Mouse (Mus musculus) kidney, postnatal 0 days (tissue): ENCODE results near the gene Dlgap1. TPM values are rescaled to one million over a fixed set of nuclear protein-coding genes. Genes with fewer than 3 reads are reported as not detected.

Experiments used
- ATAC-seq: fragments of 200-750 bp; cut with Nextera tagmentation; replicated peaks from 2 replicates; pipeline ENCODE4 v1.8.0; 2017; ENCODE audit warnings: low read depth, moderate number of reproducible peaks, moderate TSS enrichment, moderate library complexity; ENCODE audit not compliant: low FRiP score
- DNase-seq: peaks from one replicate; pipeline ENCODE4 v3.0.0-alpha.2; 2016; ENCODE audit warnings: low spot score
- H3K27ac ChIP-seq: fragments of 300-500 bp; sonication (generic); 2 replicates; pipeline ENCODE4 v1.5.1; 2014; ENCODE audit warnings: mild to moderate bottlenecking
- H3K27me3 ChIP-seq: fragments of 300-500 bp; sonication (generic); 2 replicates; pipeline ENCODE4 v1.6.1; 2014; ENCODE audit warnings: low read length, mixed read lengths; ENCODE audit not compliant: insufficient read depth
- H3K36me3 ChIP-seq: fragments of 300-500 bp; sonication (generic); 2 replicates; pipeline ENCODE4 v1.6.1; 2014; ENCODE audit warnings: low read length, mixed read lengths; ENCODE audit not compliant: insufficient read depth
- H3K4me1 ChIP-seq: fragments of 300-500 bp; sonication (generic); replicated peaks from 2 replicates; pipeline ENCODE4 v1.6.1; 2014; ENCODE audit warnings: antibody characterized with exemption, low read length, mixed read lengths; ENCODE audit not compliant: insufficient read depth
- H3K4me2 ChIP-seq: fragments of 300-500 bp; sonication (generic); 2 replicates; pipeline ENCODE4 v1.6.1; 2014; ENCODE audit warnings: mild to moderate bottlenecking, low read length, moderate library complexity, mixed read lengths
- H3K4me3 ChIP-seq: fragments of 300-500 bp; sonication (generic); replicated peaks from 2 replicates; pipeline ENCODE4 v1.5.1; 2014; ENCODE audit warnings: low read depth, low read length
- H3K9ac ChIP-seq: fragments of 300-500 bp; sonication (generic); 2 replicates; pipeline ENCODE4 v1.6.1; 2014; ENCODE audit warnings: low read depth, low read length
- H3K9me3 ChIP-seq: fragments of 300-500 bp; sonication (generic); replicated peaks from 2 replicates; pipeline ENCODE4 v1.6.1; 2016; ENCODE audit warnings: low read length, inconsistent platforms, mixed read lengths
- CTCF ChIP-seq: IDR thresholded peaks from 2 replicates; pipeline ENCODE4 v1.5.1; 2016; ENCODE audit warnings: antibody characterized with exemption, low read depth, mild to moderate bottlenecking, moderate library complexity
- WGBS: fragments of 180-500 bp; shearing (Covaris S2); extraction: QIAGEN DNeasy Blood & Tissue Kit; methylation state at CpG from one replicate; pipeline ENCODE4 v1.1.7; 2014; 5-methylcytosine and 5-hydroxymethylcytosine counted together
- polyA plus RNA-seq: library from polyadenylated mRNA; unstranded; fragments of >200 nt; fragmentation: Nextera tagmentation; extraction: Ambion mirVana; gene quantifications from 2 replicates; pipeline ENCODE4 v1.2.1, GENCODE M21; 2015

Gene Dlgap1
- polyA plus RNA-seq, 1 experiment from 2014 or later, result 3.6 TPM

GRCm38 (mm10) chr17:70838031-70838430 lies 869.2 kb downstream of the Dlgap1 start:
- no peak overlapping the region for H3K4me3 ChIP-seq
- no peak for DNase-seq
- WGBS, result 78% methylated on average over 7 of the region's 7 CpGs

GRCm38 (mm10) chr17:70838533-70838932 lies 869.7 kb downstream of the Dlgap1 start:
- WGBS, result 58% methylated on average over 5 of the region's 5 CpGs
- Histone ChIP-seq H3K4me2 (no peak overlapping the region), H3K4me1 (0 out of 2 replicates have a peak, but pooled peaks cover 6% of the 10 kb centered on the region), H3K27me3 (no peaks in the 10 kb centered on the region), H3K27ac (no peak overlapping the region), H3K9ac (no peak overlapping the region), H3K9me3 (no peaks in the 10 kb centered on the region), H3K36me3 (peaks cover 19% of the 10 kb centered on the region), H3K4me3 (no peak overlapping the region)
- TF ChIP-seq CTCF, result no peak
- no peak for ATAC-seq
- no peak for DNase-seq

More at GRCm38 (mm10) chr17:70838031-70838430, 869.2 kb downstream of the Dlgap1 start:
- no peak overlapping the region for H3K9ac ChIP-seq
- H3K36me3 ChIP-seq, result peaks cover 17% of the 10 kb centered on the region
- H3K27me3 ChIP-seq, result no peaks in the 10 kb centered on the region
- H3K4me2 ChIP-seq, result no peak overlapping the region
- H3K9me3 ChIP-seq, result no peaks in the 10 kb centered on the region
- no peak overlapping the region for H3K27ac ChIP-seq
- no peak for ATAC-seq
- H3K4me1 ChIP-seq, result 0 out of 2 replicates have a peak, but pooled peaks cover 6% of the 10 kb centered on the region
- TF ChIP-seq CTCF, result no peak

GRCm38 (mm10) chr17:70843252-70843651 lies 874.4 kb downstream of the Dlgap1 start:
- DNase-seq (no peak), ATAC-seq (no peak)
- H3K36me3 ChIP-seq, result peaks cover 35% of the 10 kb centered on the region
- H3K4me3 ChIP-seq, result no peak overlapping the region
- no peak overlapping the region for H3K27ac ChIP-seq
- no peaks in the 10 kb centered on the region for H3K27me3 ChIP-seq
- no peak overlapping the region for H3K9ac ChIP-seq
- H3K4me2 ChIP-seq, result no peak overlapping the region
- no peak for TF ChIP-seq CTCF
- peaks cover 19% of the 10 kb centered on the region for H3K4me1 ChIP-seq
- 48% methylated on average over 4 of the region's 4 CpGs for WGBS
- H3K9me3 ChIP-seq, result no peaks in the 10 kb centered on the region

DNA sequence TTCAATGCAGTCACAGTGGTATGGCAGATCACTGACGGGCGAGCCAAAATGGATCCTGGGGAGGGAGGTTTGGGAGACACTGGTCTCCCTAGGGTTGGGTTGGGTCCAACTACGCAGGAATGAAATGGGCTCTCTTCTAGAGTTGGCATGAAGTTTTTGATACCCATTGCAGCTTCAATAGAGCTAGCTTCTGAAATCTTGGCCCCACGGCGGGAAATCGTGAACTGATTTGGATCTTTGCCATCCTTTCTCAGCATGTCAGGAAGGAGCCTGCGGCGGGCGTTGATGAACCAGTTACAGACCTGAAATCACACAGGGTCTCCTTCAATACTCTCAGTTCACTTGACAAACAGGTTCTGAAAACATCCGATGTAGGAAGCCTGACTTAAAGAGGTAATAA lies 876.1 kb downstream of the Dlgap1 start:
- no peak overlapping the region for H3K4me3 ChIP-seq
- no peaks in the 10 kb centered on the region for H3K9me3 ChIP-seq
- H3K4me2 ChIP-seq, result no peak overlapping the region
- no peak for TF ChIP-seq CTCF
- no peak for ATAC-seq
- WGBS, result 53% methylated on average over 10 of the region's 10 CpGs
- peaks cover 19% of the 10 kb centered on the region for H3K4me1 ChIP-seq
- peaks cover 35% of the 10 kb centered on the region for H3K36me3 ChIP-seq
- H3K27ac ChIP-seq, result peak overlapping the region; percentile 62
- no peaks in the 10 kb centered on the region for H3K27me3 ChIP-seq
- no peak overlapping the region for H3K9ac ChIP-seq
- peak; percentile 21 for DNase-seq

GRCm38 (mm10) chr17:70845543-70845942 lies 876.7 kb downstream of the Dlgap1 start:
- Histone ChIP-seq H3K9ac (no peak overlapping the region), H3K9me3 (no peaks in the 10 kb centered on the region), H3K4me2 (peak overlapping the region; percentile 6; the same call in 1 of the 2 replicates), H3K27me3 (no peaks in the 10 kb centered on the region), H3K4me1 (peaks cover 19% of the 10 kb centered on the region), H3K4me3 (no peak overlapping the region), H3K27ac (peak overlapping the region; percentile 62), H3K36me3 (peaks cover 31% of the 10 kb centered on the region)
- ATAC-seq (no peak; the same call in 1 of the 2 replicates), DNase-seq (peak; percentile 59)
- TF ChIP-seq CTCF, result no peak
- 62% methylated on average over 2 of the region's 2 CpGs for WGBS

- WGBS, result 45% methylated on average over 8 of the region's 8 CpGs
Measured at GRCm38 (mm10) chr17:70846111-70846644, 877.3 kb downstream of the Dlgap1 start.

More at GRCm38 (mm10) chr17:70846111-70846644, 877.3 kb downstream of the Dlgap1 start:
- Histone ChIP-seq H3K4me1 (peaks cover 19% of the 10 kb centered on the region), H3K4me2 (peak overlapping the region; percentile 81), H3K9me3 (no peaks in the 10 kb centered on the region), H3K4me3 (no peak overlapping the region), H3K27ac (peak overlapping the region; percentile 72), H3K36me3 (peaks cover 28% of the 10 kb centered on the region), H3K9ac (no peak overlapping the region), H3K27me3 (no peaks in the 10 kb centered on the region)
- TF ChIP-seq CTCF, result no peak
- ATAC-seq (no peak), DNase-seq (no peak)
